Mouse (Mus musculus) lung, postnatal 14 days (tissue): ENCODE measurements around the gene Cyp24a1.

ENCODE experiments used
- DNase-seq: peaks from one replicate; pipeline ENCODE4 v3.0.0; 2021

The Cyp24a1 gene

GRCm38 (mm10) chr2:170497091-170497566, at the start of gene Cyp24a1:
Cyp24a1 (minus strand) TSS chr2:170497145.
- peak; percentile 66 for DNase-seq

GRCm38 (mm10) chr2:170545745-170546144, 48.8 kb upstream of the Cyp24a1 start:
- no peak for DNase-seq

GRCm38 (mm10) chr2:170544950-170545349, 48.0 kb upstream of the Cyp24a1 start:
- no peak for DNase-seq

GRCm38 (mm10) chr2:170544159-170544558, 47.2 kb upstream of the Cyp24a1 start:
- no peak for DNase-seq

- no peak for DNase-seq
These were observed 46.7 kb upstream of the Cyp24a1 start for GRCm38 (mm10) chr2:170543625-170544024.

- DNase-seq: no peak
These were observed 42.3 kb upstream of the Cyp24a1 start for GRCm38 (mm10) chr2:170539211-170539610.

GRCm38 (mm10) chr2:170535841-170536240, 38.9 kb upstream of the Cyp24a1 start:
- DNase-seq: no peak

- DNase-seq: no peak
These were observed 37.8 kb upstream of the Cyp24a1 start for GRCm38 (mm10) chr2:170534803-170535174.

GRCm38 (mm10) chr2:170534116-170534802, 37.3 kb upstream of the Cyp24a1 start:
- no peak for DNase-seq

- DNase-seq: no peak
These were observed 33.3 kb upstream of the Cyp24a1 start for GRCm38 (mm10) chr2:170530256-170530655.

GRCm38 (mm10) chr2:170529766-170530165, 32.8 kb upstream of the Cyp24a1 start:
- no peak for DNase-seq

GRCm38 (mm10) chr2:170528061-170528460, 31.1 kb upstream of the Cyp24a1 start:
- DNase-seq: no peak

- DNase-seq: no peak
These were observed 29.6 kb upstream of the Cyp24a1 start for GRCm38 (mm10) chr2:170526513-170526912.

- peak; percentile 62 for DNase-seq
These were observed 23.5 kb upstream of the Cyp24a1 start for GRCm38 (mm10) chr2:170520321-170520971.

- DNase-seq: no peak
These were observed 16.8 kb upstream of the Cyp24a1 start for GRCm38 (mm10) chr2:170513756-170514155.

GRCm38 (mm10) chr2:170511073-170511891, 14.3 kb upstream of the Cyp24a1 start:
- DNase-seq: peak; percentile 94

- DNase-seq: peak; percentile 95
These were observed 11.9 kb upstream of the Cyp24a1 start for GRCm38 (mm10) chr2:170508821-170509220.

GRCm38 (mm10) chr2:170507734-170508133, 10.8 kb upstream of the Cyp24a1 start:
- peak; percentile 85 for DNase-seq

GRCm38 (mm10) chr2:170503983-170504382, 7.0 kb upstream of the Cyp24a1 start:
- DNase-seq: no peak

- DNase-seq: no peak
These were observed 6.4 kb upstream of the Cyp24a1 start for GRCm38 (mm10) chr2:170503343-170503742.

GRCm38 (mm10) chr2:170498011-170498410, 1.1 kb upstream of the Cyp24a1 start:
- no peak for DNase-seq

- DNase-seq: no peak
These were observed 603 bp downstream of the Cyp24a1 start, which contains the start of gene Pfdn4 for GRCm38 (mm10) chr2:170496154-170496930. Pfdn4 (plus strand) TSS chr2:170496428.
